Mouse (Mus musculus): ENCODE data around the gene Bnip1. TPM values are rescaled to one million over a fixed set of nuclear protein-coding genes. Genes with fewer than 3 reads are reported as not detected.

The Bnip1 gene
- total and polyA plus RNA-seq, 3 experiments, result 50.9 to 59.6 (median 54.6) TPM

GRCm38 (mm10) chr17:26816810-26817209 is 35.9 kb downstream of the Bnip1 start:
- dilution Hi-C loops (cut with MboI; ENCODE audit: extremely low pct_ligation_motif_present, extremely low pct_unique_long_range_greater_than_20kb, low sequenced_read_pairs), result no loop called here
- Histone ChIP-seq H3K9me3 (replicated peaks; ENCODE audit: low read length) (peaks cover 3% of the 10 kb centered on the region), H3K36me3 (replicated peaks in 1 of 2; ENCODE audit: control insufficient read depth in 1 of 2, insufficient read depth in 1 of 2, low read length in 1 of 2) (no peaks in the 10 kb centered on the region), H3K4me2 (ENCODE audit: insufficient read depth, low read depth, poor library complexity, severe bottlenecking) (no peak overlapping the region), H3K79me2 (replicated peaks; ENCODE audit: control insufficient read depth, extremely low read depth, insufficient read depth, poor library complexity, severe bottlenecking) (no peaks in the 10 kb centered on the region), H3K27me3 (replicated peaks) (no peaks in the 10 kb centered on the region), H3K4me1 (ENCODE audit: control insufficient read depth in 1 of 2, insufficient read depth in 2 of 2) (peaks cover 6 to 10% of the 10 kb centered on the region in 2 experiments; a peak in 3 of 4 replicates), H3K9ac (ENCODE audit: insufficient read depth, low read depth) (no peak overlapping the region), H3K27ac (ENCODE audit: insufficient read depth, low read depth) (no peak overlapping the region), H3K4me3 (replicated peaks in 1 of 3; ENCODE audit: low read depth in 2 of 3, low read length in 2 of 3, poor library complexity in 1 of 3) (no peak overlapping the region)
- TF ChIP-seq MEF2A (IDR thresholded peaks at IDR 0.05; ENCODE audit: borderline replicate concordance, low read depth, low read length), result no peak
- TF ChIP-seq NELFE (IDR thresholded peaks at IDR 0.05; ENCODE audit: low read depth, low read length), result no peak
- TF ChIP-seq SIN3A (IDR thresholded peaks at IDR 0.05; ENCODE audit: low read length), result no peak
- no peak for TF ChIP-seq ZKSCAN1 (IDR thresholded peaks at IDR 0.05; ENCODE audit: borderline replicate concordance, low read depth, low read length)
- no peak for TF ChIP-seq EP300 (IDR thresholded peaks at IDR 0.05; ENCODE audit: low read length)
- no peak for TF ChIP-seq NRF1 (IDR thresholded peaks at IDR 0.05; ENCODE audit: low read depth, low read length)
- no peak for TF ChIP-seq UBTF (IDR thresholded peaks at IDR 0.05; ENCODE audit: low read depth, low read length)
- TF ChIP-seq BHLHE40 (IDR thresholded peaks at IDR 0.05; ENCODE audit: low read depth, low read length), result no peak
- TF ChIP-seq CTCF (conservative IDR thresholded peaks at IDR 0.05 in 1 of 2, IDR thresholded peaks at IDR 0.05 in 1 of 2; ENCODE audit: low read depth in 2 of 2, low read length in 2 of 2), result no peak
- no peak for TF ChIP-seq MYC (IDR thresholded peaks at IDR 0.05; ENCODE audit: low read depth, low read length)
- TF ChIP-seq HCFC1 (IDR thresholded peaks at IDR 0.05; ENCODE audit: low read depth, low read length), result no peak
- TF ChIP-seq ZMIZ1 (IDR thresholded peaks at IDR 0.05; ENCODE audit: low read depth, low read length), result no peak
- TF ChIP-seq RAD21 (IDR thresholded peaks at IDR 0.05; ENCODE audit: low read depth, low read length), result no peak
- TF ChIP-seq CHD1 (IDR thresholded peaks at IDR 0.05; ENCODE audit: low read depth, low read length), result no peak
- TF ChIP-seq ELF1 (IDR thresholded peaks at IDR 0.05; ENCODE audit: low read depth, low read length), result no peak
- TF ChIP-seq IRF4 (IDR thresholded peaks at IDR 0.05; ENCODE audit: low read depth, low read length), result no peak
- TF ChIP-seq CHD2 (IDR thresholded peaks at IDR 0.05; ENCODE audit: low read length), result no peak
- peak; percentile 44 for DNase-seq (ENCODE audit: extremely low read depth)
- in situ Hi-C loops (cut with MboI; ENCODE audit: low pct_ligation_motif_present, low pct_unique_long_range_greater_than_20kb, low sequenced_read_pairs), result loop anchor here (5.0 kb wide), 1 partner anchor 45 kb away; no protein-coding TSS in a partner anchor

GRCm38 (mm10) chr17:26817776-26818175 is 36.9 kb downstream of the Bnip1 start:
- peaks cover 3% of the 10 kb centered on the region for H3K9me3 ChIP-seq (replicated peaks; ENCODE audit: low read length)
- no peak for TF ChIP-seq USF1 (IDR thresholded peaks at IDR 0.05; ENCODE audit: low read depth, low read length)
- TF ChIP-seq MAX (IDR thresholded peaks at IDR 0.05; ENCODE audit: low read length), result no peak
- no peak for TF ChIP-seq MAFK (IDR thresholded peaks at IDR 0.05; ENCODE audit: insufficient replicate concordance, low read length)
- TF ChIP-seq RAD21 (IDR thresholded peaks at IDR 0.05; ENCODE audit: low read depth, low read length), result no peak
- no peak for TF ChIP-seq IRF4 (IDR thresholded peaks at IDR 0.05; ENCODE audit: low read depth, low read length)
- TF ChIP-seq ELF1 (IDR thresholded peaks at IDR 0.05; ENCODE audit: low read depth, low read length), result no peak
- no peak for TF ChIP-seq JUND (conservative IDR thresholded peaks at IDR 0.05; ENCODE audit: low read depth, low read length)
- TF ChIP-seq PAX5 (IDR thresholded peaks at IDR 0.05; ENCODE audit: low read length), result no peak
- no peak for TF ChIP-seq MYC (IDR thresholded peaks at IDR 0.05; ENCODE audit: low read depth, low read length)
- no peak for TF ChIP-seq ZMIZ1 (IDR thresholded peaks at IDR 0.05; ENCODE audit: low read depth, low read length)
- TF ChIP-seq ZC3H11A (IDR thresholded peaks at IDR 0.05; ENCODE audit: low read depth, low read length), result no peak
- no peak for TF ChIP-seq POLR2A (IDR thresholded peaks at IDR 0.05; ENCODE audit: low read depth, low read length)
- TF ChIP-seq MXI1 (IDR thresholded peaks at IDR 0.05; ENCODE audit: low read depth, low read length), result no peak
- TF ChIP-seq JUN (IDR thresholded peaks at IDR 0.05; ENCODE audit: insufficient read depth, low read depth, low read length), result no peak
- TF ChIP-seq E2F4 (IDR thresholded peaks at IDR 0.05; ENCODE audit: insufficient replicate concordance, low read depth, low read length), result no peak
- TF ChIP-seq ETS1 (conservative IDR thresholded peaks at IDR 0.05; ENCODE audit: low read depth, low read length), result no peak
- TF ChIP-seq CHD1 (IDR thresholded peaks at IDR 0.05; ENCODE audit: low read depth, low read length), result no peak
- peaks cover 6 to 10% of the 10 kb centered on the region in 2 experiments; a peak in 3 of 4 replicates for H3K4me1 ChIP-seq (ENCODE audit: control insufficient read depth in 1 of 2, insufficient read depth in 2 of 2)
- H3K27me3 ChIP-seq (replicated peaks), result no peaks in the 10 kb centered on the region
- no peak overlapping the region for H3K9ac ChIP-seq (ENCODE audit: insufficient read depth, low read depth)
- H3K4me3 ChIP-seq (replicated peaks in 1 of 3; ENCODE audit: low read depth in 2 of 3, low read length in 2 of 3, poor library complexity in 1 of 3), result no peak overlapping the region
- H3K4me2 ChIP-seq (ENCODE audit: insufficient read depth, low read depth, poor library complexity, severe bottlenecking), result no peak overlapping the region
- H3K79me2 ChIP-seq (replicated peaks; ENCODE audit: control insufficient read depth, extremely low read depth, insufficient read depth, poor library complexity, severe bottlenecking), result no peaks in the 10 kb centered on the region
- dilution Hi-C loops (cut with MboI; ENCODE audit: extremely low pct_ligation_motif_present, extremely low pct_unique_long_range_greater_than_20kb, low sequenced_read_pairs) (no loop called here), in situ Hi-C loops (cut with MboI; ENCODE audit: low pct_ligation_motif_present, low pct_unique_long_range_greater_than_20kb, low sequenced_read_pairs) (loop anchor here (5.0 kb wide), 1 partner anchor 45 kb away; no protein-coding TSS in a partner anchor)
- no peaks in the 10 kb centered on the region for H3K36me3 ChIP-seq (replicated peaks in 1 of 2; ENCODE audit: control insufficient read depth in 1 of 2, insufficient read depth in 1 of 2, low read length in 1 of 2)
- DNase-seq (ENCODE audit: extremely low read depth), result no peak
- H3K27ac ChIP-seq (ENCODE audit: insufficient read depth, low read depth), result no peak overlapping the region

Data from CH12.LX (cell line).